Mouse (Mus musculus) gastrocnemius, adult 2 months (tissue): Measurements from ENCODE around the gene E030018B13Rik. TPM values are rescaled to one million over a fixed set of nuclear protein-coding genes. Genes with fewer than 3 reads are reported as not detected.

Experiments
- DNase-seq: peaks from one replicate; pipeline ENCODE4 v3.0.0; 2022
- H3K27ac ChIP-seq: fragments of 200-600 bp; 2 replicates; pipeline ENCODE4 v1.8.1; 2022; ENCODE audit warnings: mild to moderate bottlenecking
- H3K4me3 ChIP-seq: fragments of 200-600 bp; 2 replicates; pipeline ENCODE4 v1.8.1; 2022; ENCODE audit warnings: mild to moderate bottlenecking, moderate library complexity
- CTCF ChIP-seq: fragments of 200-600 bp; IDR thresholded peaks from 2 replicates; pipeline ENCODE4 v1.8.1; 2022; ENCODE audit warnings: antibody characterized with exemption, mild to moderate bottlenecking, moderate library complexity
- intact Hi-C: fragments of 180-260 bp; cut with DNase I; formaldehyde crosslinking; loops from one replicate; pipeline ENCODE4 v1.15.1; 2025
- total RNA-seq, 2 experiments: library from RNA; stranded (reverse); gene quantifications; 2 replicates each; pipeline ENCODE4 v1.2.3; 2021

The E030018B13Rik gene
- total RNA-seq, 2 experiments from 2014 or later: 0.22 TPM; not detected in 1

DNA sequence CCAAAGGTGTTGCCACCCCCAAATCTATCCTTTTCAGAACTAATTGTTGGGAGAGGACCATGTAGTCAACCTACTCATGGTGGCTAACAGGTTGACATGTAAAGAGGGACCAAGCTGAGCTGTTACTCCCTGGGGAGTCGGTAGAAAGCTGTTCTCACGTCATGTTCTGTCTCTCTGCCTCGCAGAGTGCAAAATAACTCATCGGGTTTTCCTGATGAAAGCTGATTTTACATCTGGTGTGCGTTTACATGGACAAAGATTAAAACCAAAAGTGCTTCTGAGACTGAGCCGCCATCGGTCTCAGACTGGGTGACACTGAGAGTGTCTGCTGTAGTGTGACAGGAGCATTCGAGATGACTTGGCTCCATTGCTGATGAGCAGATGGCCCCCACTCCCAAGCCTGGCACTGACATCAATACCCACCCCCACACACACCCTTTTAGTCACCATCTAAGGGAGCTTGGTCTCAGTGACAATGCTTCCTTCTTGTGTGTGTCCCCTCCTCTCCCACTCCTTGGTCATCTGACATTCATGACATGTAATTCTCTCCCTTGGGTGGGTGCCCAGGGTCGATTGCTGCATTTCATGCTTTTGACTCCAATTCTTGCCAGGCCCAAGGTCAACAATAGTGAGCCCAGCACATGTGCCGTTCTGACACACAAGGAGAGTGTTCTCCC lies 34.4 kb downstream of the E030018B13Rik start:
- Histone ChIP-seq H3K27ac (no peak overlapping the region), H3K4me3 (no peak overlapping the region)
- intact Hi-C loops: no loop called here
- no peak for DNase-seq
- no peak for TF ChIP-seq CTCF

DNA sequence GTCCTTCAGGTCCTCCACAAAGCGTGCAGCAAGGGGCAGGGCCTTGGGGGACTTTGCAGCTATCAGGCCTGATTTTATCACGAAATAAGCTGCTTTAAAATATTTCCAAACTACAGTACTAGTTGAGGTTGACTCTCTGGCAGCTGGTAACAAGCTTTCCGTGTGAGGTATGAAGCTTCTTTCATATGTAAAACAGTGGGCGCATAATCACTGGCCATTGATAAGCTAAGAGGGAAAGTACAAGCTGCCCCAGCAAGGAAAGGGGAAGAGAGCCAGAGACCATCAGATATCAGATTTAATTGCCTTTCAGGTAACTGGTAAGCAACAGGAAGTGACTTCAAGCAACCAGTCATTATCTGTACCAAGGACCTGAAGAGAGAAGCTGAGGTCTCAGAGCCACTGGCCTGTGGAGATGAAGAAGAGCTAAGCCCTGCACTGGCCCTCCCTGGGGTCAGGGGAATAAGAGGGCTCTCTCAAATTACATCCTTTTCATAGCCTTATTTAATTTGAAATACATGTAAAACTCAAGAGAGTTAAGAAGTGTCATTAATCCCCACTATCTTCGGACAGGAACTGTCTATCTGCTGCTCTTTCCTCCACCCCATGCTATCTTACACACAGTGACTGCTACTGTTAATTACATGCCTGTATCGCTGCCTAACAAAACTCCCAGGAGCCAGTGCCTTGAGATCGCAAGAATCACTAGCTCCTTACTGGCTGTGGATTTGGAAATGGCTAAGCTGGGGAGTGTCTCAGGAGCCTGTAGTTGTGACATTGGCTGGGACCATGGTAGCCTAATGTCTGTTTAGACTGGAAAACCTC lies 35.6 kb downstream of the E030018B13Rik start:
- no peak for TF ChIP-seq CTCF
- DNase-seq: no peak
- no peak overlapping the region for H3K4me3 ChIP-seq
- intact Hi-C loops: no loop called here
- no peak overlapping the region for H3K27ac ChIP-seq

- no peak for DNase-seq
- Histone ChIP-seq H3K4me3 (no peak overlapping the region), H3K27ac (no peak overlapping the region)
- intact Hi-C loops: no loop called here
- no peak for TF ChIP-seq CTCF
Observed at GRCm38 (mm10) chr7:63955440-63955839, 38.8 kb downstream of the E030018B13Rik start.

DNA sequence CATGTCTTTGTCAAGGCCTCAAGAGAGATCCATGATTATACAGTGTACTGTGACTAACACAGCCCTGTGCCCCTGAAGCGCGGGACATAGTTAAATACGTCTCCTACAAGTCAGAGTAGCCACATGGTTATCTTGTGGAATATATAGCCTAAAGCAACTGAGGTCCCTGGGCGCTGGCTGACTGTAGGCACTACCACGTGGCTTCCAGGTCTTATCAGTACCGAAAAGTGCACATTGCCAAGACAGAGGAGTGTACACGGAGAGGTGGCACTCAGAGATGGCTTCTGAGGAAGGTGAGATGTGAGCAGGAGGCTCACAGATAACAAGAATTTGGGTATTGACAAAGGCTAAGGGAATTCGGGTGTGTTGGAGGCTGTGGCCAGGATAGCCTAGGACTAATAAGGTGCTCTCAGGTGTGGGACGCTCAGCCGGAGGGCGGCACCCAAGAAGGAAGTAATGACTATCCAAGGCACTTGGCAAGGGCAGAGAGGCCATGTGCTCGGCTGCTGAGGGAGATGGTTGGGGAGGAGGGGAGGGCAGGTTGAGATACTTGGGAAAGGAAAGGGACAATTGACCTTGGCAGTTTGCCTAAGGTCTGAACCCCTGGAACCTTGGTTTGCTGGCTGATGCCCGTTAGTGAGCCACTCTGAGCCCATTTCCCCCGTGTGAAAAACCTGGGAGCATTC lies 39.6 kb downstream of the E030018B13Rik start:
- Histone ChIP-seq H3K4me3 (no peak overlapping the region), H3K27ac (no peak overlapping the region)
- intact Hi-C loops: no loop called here
- no peak for DNase-seq
- TF ChIP-seq CTCF: no peak

DNA sequence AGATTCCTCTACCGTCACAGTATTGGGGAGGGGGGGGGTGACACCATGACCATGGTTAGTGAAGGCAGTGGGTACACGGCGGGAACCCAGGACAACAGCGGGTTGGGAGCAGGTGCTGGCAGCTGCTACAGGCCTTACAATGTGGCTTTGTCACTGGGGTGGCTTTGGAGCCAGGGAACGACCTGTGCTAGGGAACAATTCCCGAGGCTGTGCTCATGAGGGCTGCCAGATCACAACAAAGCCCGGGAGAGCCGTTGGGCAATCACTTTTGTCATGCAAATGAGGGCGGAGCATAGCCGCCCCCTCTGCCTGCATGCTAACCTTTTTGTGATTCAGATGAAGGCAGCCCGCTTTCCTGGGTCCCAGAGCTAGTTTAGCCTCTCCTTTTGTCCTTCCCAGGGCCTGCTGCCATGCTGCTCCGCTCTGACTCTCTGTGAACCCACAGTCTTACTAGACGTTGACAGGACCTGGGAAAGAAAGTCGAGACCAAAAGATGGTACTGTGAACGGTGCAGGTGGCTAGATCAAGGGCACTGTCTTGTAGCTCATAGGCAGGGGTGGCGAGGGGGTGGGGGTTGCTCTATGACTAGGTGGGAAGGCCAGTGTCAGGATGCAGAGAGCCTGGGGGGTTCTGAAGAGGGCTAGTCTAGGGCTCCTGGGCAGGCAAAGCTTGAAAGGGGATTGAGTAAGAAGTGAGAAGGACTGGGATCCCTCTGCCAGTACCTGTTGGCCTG lies 40.5 kb downstream of the E030018B13Rik start:
- intact Hi-C loops: no loop called here
- peak; percentile 21 for DNase-seq
- Histone ChIP-seq H3K4me3 (no peak overlapping the region), H3K27ac (no peak overlapping the region)
- TF ChIP-seq CTCF: no peak

DNA sequence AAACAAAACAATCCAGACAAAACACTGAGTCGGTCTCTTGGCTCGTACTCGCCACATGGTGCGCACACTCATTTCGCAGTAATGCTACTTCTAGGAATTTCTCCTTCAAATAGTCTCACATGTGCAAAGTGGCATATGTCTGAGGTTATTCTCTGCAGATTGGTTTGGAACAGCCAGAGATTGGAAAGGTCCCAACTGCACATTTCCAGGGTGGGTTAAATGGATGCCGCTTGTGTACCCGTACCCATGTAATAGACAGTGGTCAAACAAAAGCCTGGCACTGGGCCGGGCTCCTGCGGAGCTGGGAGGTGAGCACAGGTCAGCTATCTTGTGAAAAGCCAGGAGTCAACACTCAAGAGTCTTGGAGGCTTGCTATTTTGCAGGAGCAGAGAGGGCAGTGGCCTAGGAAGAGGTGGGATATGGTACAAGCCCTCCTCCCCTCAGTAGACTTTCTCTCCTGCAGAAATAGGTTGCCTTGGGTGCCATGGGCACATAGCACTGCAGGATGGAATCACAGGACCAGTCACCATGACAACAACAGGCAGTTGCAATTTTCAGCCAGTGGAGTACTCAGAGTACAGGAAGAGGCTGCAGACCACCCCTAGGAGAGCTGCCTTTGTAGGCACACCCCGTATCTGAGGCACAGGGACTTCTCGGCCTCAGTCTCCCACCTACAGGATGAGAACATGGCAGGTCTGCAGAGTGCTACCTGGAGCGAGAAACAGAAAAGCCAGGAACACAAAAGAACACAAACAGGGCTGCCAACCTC lies 41.4 kb downstream of the E030018B13Rik start:
- no peak overlapping the region for H3K4me3 ChIP-seq
- no peak for TF ChIP-seq CTCF
- H3K27ac ChIP-seq: no peak overlapping the region
- intact Hi-C loops: no loop called here
- no peak for DNase-seq

DNA sequence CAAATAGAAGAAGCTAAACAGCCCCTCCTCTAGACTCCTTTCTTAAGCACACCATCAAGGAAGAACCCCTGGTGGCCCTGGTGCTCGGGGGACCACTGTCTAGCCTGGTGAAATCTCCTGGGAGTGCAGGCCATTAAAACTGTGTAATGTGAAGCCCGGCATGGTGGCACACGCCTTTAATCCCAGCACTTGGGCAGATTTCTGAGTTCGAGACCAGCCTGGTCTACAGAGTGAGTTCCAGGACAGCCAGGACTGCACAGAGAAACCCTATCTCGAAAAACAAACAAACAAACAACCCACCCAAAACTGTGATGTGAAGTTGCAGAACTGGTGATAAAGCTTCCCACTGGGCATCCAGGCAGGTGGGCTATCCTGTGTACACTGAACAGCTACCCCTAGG lies 47.0 kb downstream of the E030018B13Rik start:
- DNase-seq: no peak
- no peak for TF ChIP-seq CTCF
- no peak overlapping the region for H3K27ac ChIP-seq
- intact Hi-C loops: no loop called here
- H3K4me3 ChIP-seq: no peak overlapping the region

DNA sequence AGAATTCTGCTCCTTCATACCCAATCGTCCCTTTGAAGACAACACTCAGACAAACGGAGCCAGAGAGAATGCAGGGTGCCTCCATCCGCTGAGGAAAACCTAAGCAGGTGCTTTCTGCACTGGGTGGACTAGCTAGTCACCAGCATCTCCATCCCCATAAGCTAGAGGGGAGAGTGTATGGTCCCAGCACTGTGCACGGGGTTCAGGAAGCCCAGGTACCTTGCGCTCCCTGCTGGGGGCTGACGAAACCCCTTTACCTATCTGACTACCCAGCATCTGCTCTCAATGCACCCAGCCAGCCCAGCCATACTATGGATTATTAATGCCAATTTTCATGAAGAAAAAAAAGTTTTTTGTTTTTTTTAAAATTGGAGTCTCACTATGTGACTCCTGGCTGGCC lies 47.5 kb downstream of the E030018B13Rik start:
- Histone ChIP-seq H3K27ac (no peak overlapping the region), H3K4me3 (no peak overlapping the region)
- peak; percentile 13; the same call in 1 of the 2 replicates for TF ChIP-seq CTCF
- intact Hi-C loops: no loop called here
- no peak for DNase-seq

DNA sequence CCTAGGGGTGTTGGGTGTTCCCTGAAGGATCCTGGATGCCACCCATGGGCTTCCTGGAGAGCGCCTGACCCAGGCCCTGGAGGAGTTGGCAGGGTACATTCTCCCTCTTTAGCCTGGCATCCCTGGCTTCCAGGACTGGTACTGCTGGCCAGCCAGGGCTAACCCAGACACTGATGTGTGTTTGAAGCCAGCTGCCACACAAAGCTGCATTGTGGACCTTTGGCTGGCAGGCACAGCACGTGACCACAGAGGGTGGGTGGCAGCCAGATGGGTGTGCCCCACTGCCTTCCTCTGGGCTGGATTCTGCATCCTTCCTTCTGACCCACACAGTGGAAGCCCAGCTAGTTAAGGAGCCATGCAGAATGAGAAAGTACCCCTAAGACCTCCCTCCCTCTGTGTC lies 48.5 kb downstream of the E030018B13Rik start:
- H3K27ac ChIP-seq: peak overlapping the region; percentile 63
- TF ChIP-seq CTCF: peak; percentile 51
- intact Hi-C loops: no loop called here

DNA sequence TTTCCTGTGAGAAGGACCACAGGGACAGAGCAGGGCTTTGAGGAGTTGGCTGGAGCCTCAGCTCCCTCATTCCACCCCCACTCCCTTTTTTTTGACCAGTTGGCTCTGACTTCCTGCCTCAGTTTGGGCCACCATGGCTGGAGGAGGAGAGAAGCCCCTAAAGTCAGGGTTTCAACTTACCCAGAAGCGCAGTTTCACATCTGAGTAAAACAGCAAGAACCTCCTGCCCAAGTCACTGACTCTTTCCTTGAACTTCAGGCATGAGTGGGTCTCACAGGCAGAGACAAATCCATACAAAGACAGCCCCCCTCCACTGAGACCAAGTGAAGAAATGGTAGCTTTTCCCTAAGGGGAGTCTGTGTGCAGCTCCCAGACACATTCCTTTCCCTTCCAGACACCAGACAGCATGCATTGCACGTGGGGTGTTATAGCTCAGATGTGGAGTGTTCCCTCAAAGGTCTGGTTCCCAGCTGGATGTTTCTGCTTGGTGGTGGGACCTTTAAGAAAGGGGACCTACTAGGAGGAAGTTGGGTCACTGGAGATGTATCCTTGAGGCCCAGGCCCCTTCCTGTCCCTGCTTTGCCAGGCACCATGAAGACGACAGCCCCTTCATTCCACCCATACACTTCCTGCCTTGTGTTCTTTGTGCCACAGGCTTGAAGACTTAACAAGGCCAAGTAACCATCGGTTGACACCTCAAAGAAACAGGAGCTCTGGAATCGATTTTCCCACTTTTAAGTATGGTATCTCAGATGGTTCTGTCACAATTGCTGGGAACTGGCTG lies 49.2 kb downstream of the E030018B13Rik start:
- Histone ChIP-seq H3K4me3 (no peak overlapping the region), H3K27ac (peak overlapping the region; percentile 63)
- TF ChIP-seq CTCF: no peak
- intact Hi-C loops: no loop called here
- DNase-seq: no peak

More for the DNA sequence above, 48.5 kb downstream of the E030018B13Rik start:
- no peak overlapping the region for H3K4me3 ChIP-seq
- DNase-seq: peak; percentile 44

DNA sequence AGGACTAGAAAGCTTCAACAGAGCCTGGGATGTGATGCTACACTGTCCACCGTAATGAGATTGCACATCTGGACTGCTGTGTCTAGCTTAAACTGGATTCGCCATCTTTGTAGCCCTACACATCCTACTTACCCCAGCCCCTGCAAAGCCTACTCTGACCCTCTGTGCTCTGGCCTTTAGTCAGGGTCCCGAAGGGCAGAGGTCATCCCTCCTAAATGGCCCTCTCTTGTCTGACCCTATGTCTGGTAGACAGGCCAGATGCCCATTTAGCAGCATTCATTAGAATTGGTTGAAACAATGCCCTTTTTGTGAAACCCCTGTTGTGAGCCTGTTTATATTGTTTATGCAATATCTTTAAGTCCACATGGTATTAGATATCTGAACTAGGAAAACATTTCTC lies 53.3 kb downstream of the E030018B13Rik start:
- no peak overlapping the region for H3K4me3 ChIP-seq
- intact Hi-C loops: no loop called here
- H3K27ac ChIP-seq: no peak overlapping the region
- DNase-seq: no peak
- no peak for TF ChIP-seq CTCF

Other genes starting within 250 kb of the E030018B13Rik start
- gene Klf13, start 22.1 kb downstream of the E030018B13Rik start, total RNA-seq: 10 to 100 TPM; 56.6 to 59.6 TPM
- under 1 TPM; 0.48 to 0.59 TPM for gene Trpm1, start 237.0 kb downstream of the E030018B13Rik start, total RNA-seq